Mouse (Mus musculus) heart, embryonic 14.5 days (tissue): ENCODE data around the gene Nat8l. TPM values are rescaled to one million over a fixed set of nuclear protein-coding genes. Genes with fewer than 3 reads are reported as not detected.
"Not testable (repeated sequence)": the region's sequence is repeated elsewhere in the genome, so short reads cannot be mapped to it uniquely, and the experiment has no call there.

ENCODE experiments used
- ATAC-seq: fragments of 200-750 bp; cut with Nextera tagmentation; 2 replicates; pipeline ENCODE4 v1.8.0; 2017; ENCODE audit warnings: low read depth, moderate TSS enrichment; ENCODE audit not compliant: insufficient number of reproducible peaks, insufficient read depth, low FRiP score
- H3K27ac ChIP-seq, 2 experiments: fragments of 200-500 bp in 1 of 2; fragments of 300-500 bp in 1 of 2; sonication (generic) in 1 of 2; replicated peaks in 1 of 2; 2 replicates each; pipeline ENCODE4 v1.5.1; 2012 to 2014; ENCODE audit warnings: low read depth in 2 of 2, low read length in 2 of 2, control low read depth in 1 of 2, mild to moderate bottlenecking in 1 of 2, mixed read lengths in 1 of 2; ENCODE audit not compliant: control insufficient read depth in 1 of 2, insufficient read depth in 1 of 2
- H3K27me3 ChIP-seq: fragments of 300-500 bp; sonication (generic); 2 replicates; pipeline ENCODE4 v1.6.1; 2014; ENCODE audit warnings: mild to moderate bottlenecking, low read length, control low read depth; ENCODE audit not compliant: control insufficient read depth, insufficient read depth
- H3K36me3 ChIP-seq: fragments of 300-500 bp; sonication (generic); 2 replicates; pipeline ENCODE4 v1.6.1; 2014; ENCODE audit warnings: mild to moderate bottlenecking, control low read depth, low read length, mixed read lengths; ENCODE audit not compliant: control insufficient read depth, insufficient read depth
- H3K4me1 ChIP-seq, 2 experiments: fragments of 200-500 bp in 1 of 2; fragments of 300-500 bp in 1 of 2; sonication (generic) in 1 of 2; 2 replicates each; pipeline ENCODE4 v1.6.1; 2012 to 2014; ENCODE audit warnings: low read length in 2 of 2, control low read depth in 1 of 2, mixed read lengths in 1 of 2; ENCODE audit not compliant: control insufficient read depth in 2 of 2, insufficient read depth in 2 of 2
- H3K4me2 ChIP-seq: fragments of 300-500 bp; sonication (generic); 2 replicates; pipeline ENCODE4 v1.6.1; 2014; ENCODE audit warnings: mild to moderate bottlenecking, low read length
- H3K4me3 ChIP-seq, 2 experiments: fragments of 200-500 bp in 1 of 2; fragments of 300-500 bp in 1 of 2; sonication (generic) in 1 of 2; 2 replicates each; pipeline ENCODE4 v1.5.1; 2012 to 2014; ENCODE audit warnings: low read length in 2 of 2, mild to moderate bottlenecking in 2 of 2, control low read depth in 1 of 2, low read depth in 1 of 2, moderate library complexity in 1 of 2; ENCODE audit not compliant: control insufficient read depth in 1 of 2, insufficient read depth in 1 of 2
- H3K9ac ChIP-seq: fragments of 300-500 bp; sonication (generic); 2 replicates; pipeline ENCODE4 v1.6.1; 2014; ENCODE audit warnings: mild to moderate bottlenecking, low read length
- H3K9me3 ChIP-seq: fragments of 300-500 bp; sonication (generic); 2 replicates; pipeline ENCODE4 v1.6.1; 2016; ENCODE audit warnings: low read length, control low read depth; ENCODE audit not compliant: control insufficient read depth
- WGBS: fragments of 180-500 bp; shearing (Covaris S2); extraction: QIAGEN DNeasy Blood & Tissue Kit; methylation state at CpG from one replicate; pipeline ENCODE4 v1.1.7; 2014; 5-methylcytosine and 5-hydroxymethylcytosine counted together
- polyA plus RNA-seq: library from polyadenylated mRNA; unstranded; fragments of >200 nt; fragmentation: Nextera tagmentation; extraction: Ambion mirVana; gene quantifications from 2 replicates; pipeline ENCODE4 v1.2.1, GENCODE M21; 2014

Nat8l gene
- 0.57 and 0.66 TPM in 2 replicates for polyA plus RNA-seq

DNA sequence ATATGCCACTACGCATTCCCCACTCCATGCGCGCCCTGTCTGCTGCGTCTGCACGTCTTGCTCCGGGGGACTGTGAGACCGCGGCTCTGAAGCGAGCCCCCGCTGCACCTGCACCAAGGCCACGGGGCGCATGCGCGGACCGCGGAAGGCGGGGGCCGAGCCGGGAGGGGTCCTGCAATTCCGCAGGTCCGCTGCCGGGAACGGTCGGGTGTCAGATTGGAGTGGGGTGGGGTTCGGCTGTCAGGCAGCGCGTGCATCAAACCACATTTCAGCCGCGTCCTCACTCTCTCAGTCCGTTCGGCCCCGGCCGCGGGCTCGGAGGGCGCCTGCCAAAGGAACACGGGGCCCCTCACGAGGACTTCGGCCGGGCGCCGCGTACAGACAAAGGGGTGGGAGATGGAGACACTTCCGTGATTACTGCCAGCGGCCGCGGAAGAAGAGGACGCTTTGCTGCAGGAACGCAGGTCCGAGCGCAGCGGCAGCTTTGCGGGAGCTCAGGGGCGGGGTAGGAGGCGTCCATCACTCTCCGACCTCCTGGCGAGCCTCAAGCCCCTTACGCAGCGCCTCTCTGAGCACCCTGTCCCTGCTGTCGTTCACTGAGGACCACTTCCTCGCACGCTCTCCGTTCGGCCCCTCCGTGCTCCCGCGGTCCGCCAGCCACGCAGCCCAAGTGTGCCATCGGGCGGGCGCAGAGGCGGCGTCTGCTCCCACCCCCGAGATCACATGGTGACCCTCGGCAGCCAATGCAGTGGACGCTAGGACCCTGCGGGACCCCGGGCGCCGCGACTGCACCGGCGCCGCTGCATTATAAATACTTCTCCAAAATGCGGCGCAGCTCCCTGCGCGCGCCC, at the start of gene Nat8l:
TSS of gene Nat8l (plus strand) at position 142 of the 851 bp plus-strand sequence.
- Histone ChIP-seq H3K36me3 (0 out of 2 replicates have a peak, but pooled peaks cover under 1% of the 10 kb centered on the region), H3K27me3 (peaks cover 46% of the 10 kb centered on the region), H3K4me2 (peak within 1 kb of the TSS; percentile 100), H3K4me1 (peaks cover 6 to 16% of the 10 kb centered on the region in 2 experiments), H3K4me3 (peak within 1 kb of the TSS; percentile 71 to 74), H3K9me3 (no peaks in the 10 kb centered on the region), H3K27ac (peak within 1 kb of the TSS; percentile 17 to 44; a peak in 3 of 4 replicates), H3K9ac (peak within 1 kb of the TSS; percentile 69)
- WGBS, result under 1% methylated on average over 83 of the region's 90 CpGs
- peak; percentile 56 for ATAC-seq

GRCm38 (mm10) chr5:33947035-33947434, 48.7 kb upstream of the Nat8l start:
- peaks cover 18% of the 10 kb centered on the region for H3K9me3 ChIP-seq
- ATAC-seq, H3K27me3 ChIP-seq, H3K9ac ChIP-seq, H3K27ac ChIP-seq, H3K4me2 ChIP-seq, H3K4me1 ChIP-seq, H3K36me3 ChIP-seq, H3K4me3 ChIP-seq: not testable (repeated sequence)
- WGBS, result 87% methylated on average over 16 of the region's 16 CpGs

GRCm38 (mm10) chr5:33948314-33948713, 47.5 kb upstream of the Nat8l start:
- H3K4me3 ChIP-seq, result no peak overlapping the region
- no peaks in the 10 kb centered on the region for H3K4me1 ChIP-seq
- H3K9ac ChIP-seq, result no peak overlapping the region
- no peaks in the 10 kb centered on the region for H3K27me3 ChIP-seq
- 86% methylated on average over 4 of the region's 4 CpGs for WGBS
- H3K4me2 ChIP-seq, result no peak overlapping the region
- H3K36me3 ChIP-seq, result no peaks in the 10 kb centered on the region
- peaks cover 18% of the 10 kb centered on the region for H3K9me3 ChIP-seq
- no peak for ATAC-seq
- H3K27ac ChIP-seq, result no peak overlapping the region

DNA sequence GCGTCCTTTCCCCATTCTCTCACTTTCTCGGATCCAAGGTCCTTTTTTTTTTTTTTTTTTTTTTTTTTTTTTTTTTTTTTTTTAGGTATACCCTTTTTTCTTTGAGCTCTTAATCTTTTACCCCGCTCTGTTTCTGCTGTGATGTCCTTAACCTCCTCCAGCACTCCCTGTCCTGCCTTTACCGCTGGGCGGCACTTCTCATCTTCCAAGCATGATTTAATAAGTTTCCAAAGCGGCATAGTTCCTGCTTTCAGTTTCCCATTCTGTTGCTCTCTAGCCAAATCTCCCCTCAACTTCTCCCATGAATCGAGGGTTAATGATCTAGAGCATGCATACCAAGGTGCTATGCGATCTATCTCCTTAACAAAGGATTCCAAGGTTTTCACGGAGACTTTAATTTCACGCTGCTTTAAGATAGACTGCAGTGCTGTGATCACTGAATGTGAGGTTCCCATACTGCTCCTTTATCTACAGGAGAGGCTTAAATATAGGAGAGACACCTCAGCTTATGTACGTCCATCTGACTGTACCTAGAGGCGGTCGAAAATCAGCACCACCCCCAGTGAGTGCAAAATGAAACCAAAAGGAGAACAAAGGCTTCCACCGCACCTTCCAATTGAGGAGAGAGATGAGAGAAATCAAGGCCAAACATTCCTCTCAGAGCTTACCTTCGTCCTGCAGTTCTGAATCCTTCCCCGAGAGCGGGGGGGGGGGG, 42.2 kb upstream of the Nat8l start:
- ATAC-seq, result no peak
- H3K9ac ChIP-seq, result no peak overlapping the region
- H3K4me2 ChIP-seq, result no peak overlapping the region
- 80% methylated on average over 17 of the region's 17 CpGs for WGBS
- H3K27me3 ChIP-seq, result no peaks in the 10 kb centered on the region
- H3K4me3 ChIP-seq, result no peak overlapping the region
- no peak overlapping the region for H3K27ac ChIP-seq
- H3K9me3 ChIP-seq, result peaks cover 18% of the 10 kb centered on the region
- H3K36me3 ChIP-seq, result no peaks in the 10 kb centered on the region
- H3K4me1 ChIP-seq, result no peaks in the 10 kb centered on the region

DNA sequence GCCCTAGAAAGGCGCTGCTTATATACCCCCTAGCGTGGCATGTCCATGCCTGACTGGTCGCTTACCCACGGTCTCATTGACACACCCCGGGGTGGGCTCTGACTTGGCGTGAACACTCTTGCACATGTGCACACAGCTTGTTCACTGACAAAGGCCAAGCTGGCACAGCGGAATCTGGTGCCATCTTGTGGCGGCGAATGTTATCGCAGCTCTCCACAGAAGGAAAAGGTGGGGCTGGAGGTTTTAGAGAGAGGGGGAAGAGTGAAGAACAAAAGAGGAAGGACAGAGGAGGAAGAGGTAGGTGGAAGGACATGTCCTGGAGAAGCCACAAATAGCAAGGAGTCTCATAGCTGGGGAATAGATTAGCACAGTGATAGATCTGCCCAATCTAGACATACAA, 41.4 kb upstream of the Nat8l start:
- H3K4me2 ChIP-seq, result peak overlapping the region; percentile 29; the same call in 1 of the 2 replicates
- no peak for ATAC-seq

GRCm38 (mm10) chr5:33955868-33956267, 39.9 kb upstream of the Nat8l start:
- Histone ChIP-seq H3K9me3 (peaks cover 18% of the 10 kb centered on the region), H3K9ac (no peak overlapping the region), H3K4me3 (no peak overlapping the region), H3K4me2 (no peak overlapping the region), H3K36me3 (no peaks in the 10 kb centered on the region), H3K27ac (no peak overlapping the region), H3K4me1 (no peaks in the 10 kb centered on the region), H3K27me3 (no peaks in the 10 kb centered on the region)
- ATAC-seq, result no peak
- 85% methylated on average over 4 of the region's 4 CpGs for WGBS

More for the DNA sequence above, 41.4 kb upstream of the Nat8l start:
- Histone ChIP-seq H3K9me3 (peaks cover 18% of the 10 kb centered on the region), H3K9ac (no peak overlapping the region), H3K4me1 (no peaks in the 10 kb centered on the region), H3K27me3 (no peaks in the 10 kb centered on the region), H3K4me3 (no peak overlapping the region), H3K36me3 (no peaks in the 10 kb centered on the region), H3K27ac (no peak overlapping the region)
- WGBS, result 40% methylated on average over 10 of the region's 10 CpGs

GRCm38 (mm10) chr5:33959382-33959781, 36.4 kb upstream of the Nat8l start:
- H3K4me2 ChIP-seq, result no peak overlapping the region
- H3K9me3 ChIP-seq, result peaks cover 7% of the 10 kb centered on the region
- no peaks in the 10 kb centered on the region for H3K27me3 ChIP-seq
- H3K4me1 ChIP-seq, result peaks cover 0 to 2% of the 10 kb centered on the region in 2 experiments; a peak in 1 of 4 replicates
- no peaks in the 10 kb centered on the region for H3K36me3 ChIP-seq
- 51% methylated on average over 4 of the region's 4 CpGs for WGBS
- peak overlapping the region; percentile 5 to 61; a peak in 2 of 4 replicates for H3K27ac ChIP-seq
- no peak overlapping the region for H3K4me3 ChIP-seq
- no peak overlapping the region for H3K9ac ChIP-seq
- ATAC-seq, result peak; percentile 82
